Mouse (Mus musculus): ENCODE measurements around the gene Helb. TPM values are rescaled to one million over a fixed set of nuclear protein-coding genes. Genes with fewer than 3 reads are reported as not detected.
A peak's percentile ranks its signal among the peaks of the same experiment; 100 is the strongest.
"Not testable (repeated sequence)": the region's sequence is repeated elsewhere in the genome, so short reads cannot be mapped to it uniquely, and the experiment has no call there.

The Helb gene
- polyA plus RNA-seq, 1 experiment from 2014 or later, result 5.6 TPM

DNA sequence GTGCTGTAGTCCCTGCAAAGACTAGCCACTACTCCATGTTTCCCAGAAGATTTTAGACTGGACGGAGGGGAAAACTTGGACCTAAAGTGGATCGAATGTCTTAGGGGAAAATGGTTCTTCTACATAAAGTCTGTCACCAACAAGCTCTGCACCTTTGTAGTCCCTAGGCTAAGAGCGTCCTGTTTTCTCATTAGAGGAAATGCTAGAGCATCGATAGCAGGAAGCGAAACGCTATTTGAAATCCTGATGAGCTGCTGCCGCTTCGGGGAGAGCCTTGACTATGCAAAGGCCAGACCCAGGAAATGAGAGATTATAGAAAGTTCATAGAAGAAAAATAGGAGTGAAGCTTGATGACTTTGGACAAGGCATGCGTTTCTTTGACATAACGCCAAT, 12.7 kb upstream of the Helb start:
- DNase-seq (ENCODE audit: low read depth, low spot score) (no peak), ATAC-seq (no peak)
- TF ChIP-seq CTCF (IDR thresholded peaks at IDR 0.05), result no peak
- H3K27me3 ChIP-seq, result no peaks in the 10 kb centered on the region
- CTCF ChIA-PET, result interaction anchor here (0.6 to 1.0 kb wide), 2 partner anchors 19 to 321 kb away, joined by 3 to 4 read pairs; no protein-coding TSS in a partner anchor
- POLR2A ChIA-PET, result no interaction called here
- in situ Hi-C loops (cut with MboI; ENCODE audit: low pct_unique_long_range_greater_than_20kb), result no loop called here

DNA sequence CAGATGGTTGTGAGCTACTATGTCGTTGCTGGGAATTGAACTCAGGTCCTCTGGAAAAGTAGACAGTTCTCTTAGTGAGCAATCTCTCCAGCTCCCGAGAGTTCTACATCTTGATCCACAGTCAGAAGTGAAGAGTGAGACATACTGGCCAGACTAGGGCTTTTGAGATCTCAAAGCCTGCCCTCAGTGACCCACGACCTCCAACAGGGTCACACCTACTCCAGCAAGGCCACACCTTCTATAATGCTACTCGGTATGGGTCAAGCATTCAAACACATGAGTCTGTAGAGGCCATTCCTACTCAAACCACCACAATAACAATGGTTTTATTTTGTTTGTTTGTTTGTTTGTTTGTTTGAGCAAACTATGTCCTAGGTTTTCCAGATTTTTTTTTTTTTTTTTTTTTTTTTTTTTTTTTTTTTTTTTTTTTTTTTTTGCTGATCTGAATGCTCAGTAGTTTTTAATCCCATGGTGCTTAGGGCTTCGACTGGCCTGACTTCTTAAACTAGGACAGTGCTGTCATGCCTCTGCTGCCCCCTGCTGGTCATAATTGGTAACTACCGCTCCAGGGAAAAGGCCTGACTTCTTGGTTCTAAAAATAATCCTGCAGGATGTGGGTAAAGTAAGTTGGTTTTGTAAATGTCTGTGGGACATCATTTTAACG, 12.1 kb upstream of the Helb start:
- CTCF ChIA-PET, result interaction anchor here (0.7 to 1.7 kb wide), 5 partner anchors 13 to 335 kb away, joined by 3 to 11 read pairs (median 3); partner anchors contain the start of gene Helb
- POLR2A ChIA-PET, result no interaction called here
- peak; percentile 82 for TF ChIP-seq CTCF (IDR thresholded peaks at IDR 0.05)
- in situ Hi-C loops (cut with MboI; ENCODE audit: low pct_unique_long_range_greater_than_20kb), result loop anchor here (5.0 kb wide), 2 partner anchors 318 to 483 kb away; no protein-coding TSS in a partner anchor
- no peaks in the 10 kb centered on the region for H3K27me3 ChIP-seq
- ATAC-seq (peak; percentile 60), DNase-seq (ENCODE audit: low read depth, low spot score) (no peak)

DNA sequence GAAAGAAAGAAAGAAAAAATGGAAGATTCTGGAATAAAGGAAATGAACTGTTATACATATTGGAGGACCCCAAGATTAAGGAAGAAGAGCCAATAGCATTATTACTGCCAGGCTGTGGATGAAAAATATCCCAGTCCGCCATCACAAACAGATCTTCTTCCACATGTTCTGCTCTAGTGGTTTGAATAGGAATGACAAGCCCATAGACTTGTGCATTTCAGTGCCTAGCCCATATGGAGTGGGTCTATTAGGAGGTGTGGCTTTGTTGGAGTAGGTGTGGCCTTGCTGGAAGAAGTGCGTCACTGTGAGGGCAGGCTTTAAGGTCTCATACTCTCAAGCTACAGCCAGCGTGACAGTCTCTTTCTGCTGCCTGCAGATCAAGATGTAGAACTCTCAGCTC, 10.9 kb upstream of the Helb start:
- ATAC-seq, result no peak
- no peak for DNase-seq (ENCODE audit: low read depth, low spot score)
- in situ Hi-C loops (cut with MboI; ENCODE audit: low pct_unique_long_range_greater_than_20kb), result loop anchor here (5.0 kb wide), 2 partner anchors 316 to 481 kb away; no protein-coding TSS in a partner anchor
- H3K27me3 ChIP-seq, result no peaks in the 10 kb centered on the region
- TF ChIP-seq CTCF (IDR thresholded peaks at IDR 0.05), result no peak
- ChIA-PET CTCF (interaction anchor here (1.3 to 1.7 kb wide), 2 partner anchors 12 to 320 kb away, joined by 3 to 11 read pairs; partner anchors contain the start of gene Helb), POLR2A (interaction anchor here (1.0 kb wide), 1 partner anchor 264 kb away, joined by 3 read pairs; no protein-coding TSS in a partner anchor)

DNA sequence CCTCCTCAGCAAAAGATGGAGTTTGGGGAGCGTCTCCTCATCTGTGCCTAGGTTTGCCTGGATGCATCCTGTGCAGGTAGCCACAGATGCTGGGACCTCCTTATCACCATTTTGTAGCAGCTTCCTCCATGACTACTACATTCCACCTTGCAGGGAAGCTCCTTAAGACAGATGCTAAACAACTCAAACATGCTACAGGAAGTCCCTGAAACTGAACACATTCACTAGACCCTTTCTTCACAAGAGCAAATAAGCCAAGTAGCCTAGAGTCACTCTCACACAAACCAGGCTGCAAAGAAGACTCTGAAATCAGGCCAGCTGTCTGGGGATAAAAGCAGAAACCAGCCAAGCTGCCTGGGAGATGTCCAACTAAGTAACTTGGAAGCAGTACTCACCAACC, 2.5 kb upstream of the Helb start:
- peaks cover 5% of the 10 kb centered on the region for H3K27me3 ChIP-seq
- POLR2A ChIA-PET, result no interaction called here
- in situ Hi-C loops (cut with MboI; ENCODE audit: low pct_unique_long_range_greater_than_20kb), result no loop called here
- ATAC-seq, result no peak
- CTCF ChIA-PET, result no interaction called here
- no peak for TF ChIP-seq CTCF (IDR thresholded peaks at IDR 0.05)
- DNase-seq (ENCODE audit: low read depth, low spot score), result no peak

DNA sequence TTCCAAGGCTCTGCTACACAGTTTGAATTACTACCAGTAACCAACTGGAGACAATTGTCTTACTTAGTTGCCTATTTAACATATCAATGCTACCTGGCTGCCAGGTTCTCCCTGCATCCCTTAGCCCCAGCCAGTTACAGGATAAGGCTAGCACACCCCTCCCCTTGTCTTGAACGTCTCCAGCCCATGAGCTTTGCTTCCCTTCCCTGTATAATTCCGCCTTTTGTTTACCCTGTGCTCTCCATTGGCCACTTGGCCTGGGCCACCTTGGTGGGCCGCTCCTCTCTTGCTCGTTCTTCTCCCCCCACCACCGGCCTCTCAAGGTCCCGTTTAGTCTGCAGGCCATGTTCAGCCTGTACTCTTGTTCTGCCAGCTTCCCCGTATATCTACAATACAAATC, 1.7 kb upstream of the Helb start:
- ATAC-seq (no peak), DNase-seq (ENCODE audit: low read depth, low spot score) (no peak)
- in situ Hi-C loops (cut with MboI; ENCODE audit: low pct_unique_long_range_greater_than_20kb), result no loop called here
- no peak for TF ChIP-seq CTCF (IDR thresholded peaks at IDR 0.05)
- H3K27me3 ChIP-seq, result peaks cover 5% of the 10 kb centered on the region
- ChIA-PET POLR2A (no interaction called here), CTCF (interaction anchor here (1.0 kb wide), 1 partner anchor 310 kb away, joined by 3 read pairs; no protein-coding TSS in a partner anchor)

DNA sequence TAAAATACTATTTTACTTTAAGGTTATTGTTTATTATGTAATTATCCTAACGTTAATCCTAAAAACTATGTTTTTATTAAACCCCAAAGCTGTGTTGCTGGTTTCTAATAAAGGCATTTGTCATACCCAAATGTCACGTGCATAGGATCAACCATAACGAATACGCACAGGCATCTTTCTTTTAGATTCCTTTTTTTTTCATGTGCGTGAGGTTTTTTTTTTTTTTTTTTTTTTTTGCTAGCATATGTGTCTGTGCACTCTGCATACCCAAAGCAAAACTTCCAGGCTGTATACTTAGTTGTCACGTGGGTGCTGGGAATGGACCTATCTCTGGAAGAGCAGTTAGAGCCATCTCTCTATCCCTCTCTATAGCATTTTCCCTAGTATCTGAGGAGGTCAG, 1.2 kb upstream of the Helb start:
- DNase-seq (ENCODE audit: low read depth, low spot score) (no peak), ATAC-seq (no peak)
- no peak for TF ChIP-seq CTCF (IDR thresholded peaks at IDR 0.05)
- POLR2A ChIA-PET, result no interaction called here
- peaks cover 5% of the 10 kb centered on the region for H3K27me3 ChIP-seq
- in situ Hi-C loops (cut with MboI; ENCODE audit: low pct_unique_long_range_greater_than_20kb), result no loop called here
- CTCF ChIA-PET, result interaction anchor here (1.0 kb wide), 1 partner anchor 310 kb away, joined by 3 read pairs; no protein-coding TSS in a partner anchor

DNA sequence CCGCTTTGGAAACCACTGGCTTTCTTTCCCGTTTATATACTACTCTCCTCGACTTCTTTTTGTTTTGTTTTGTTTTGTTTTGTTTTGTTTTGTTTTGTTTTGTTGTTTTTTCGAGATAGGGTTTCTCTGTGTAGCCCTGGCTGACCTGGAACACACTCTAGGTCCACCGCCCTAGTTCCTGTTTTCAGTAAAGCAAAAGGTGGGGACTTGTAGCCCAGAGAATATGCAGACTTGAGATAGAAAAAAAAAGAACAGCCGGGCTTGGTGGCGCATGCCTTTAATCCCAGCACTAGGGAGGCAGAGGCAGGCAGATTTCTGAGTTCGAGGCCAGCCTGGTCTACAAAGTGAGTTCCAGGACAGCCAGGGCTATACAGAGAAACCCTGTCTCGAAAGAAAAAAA, 695 bp upstream of the Helb start:
- CTCF ChIA-PET; ATAC-seq; POLR2A ChIA-PET; in situ Hi-C loops (cut with MboI; ENCODE audit: low pct_unique_long_range_greater_than_20kb); DNase-seq (ENCODE audit: low read depth, low spot score); H3K27me3 ChIP-seq: not testable (repeated sequence)

DNA sequence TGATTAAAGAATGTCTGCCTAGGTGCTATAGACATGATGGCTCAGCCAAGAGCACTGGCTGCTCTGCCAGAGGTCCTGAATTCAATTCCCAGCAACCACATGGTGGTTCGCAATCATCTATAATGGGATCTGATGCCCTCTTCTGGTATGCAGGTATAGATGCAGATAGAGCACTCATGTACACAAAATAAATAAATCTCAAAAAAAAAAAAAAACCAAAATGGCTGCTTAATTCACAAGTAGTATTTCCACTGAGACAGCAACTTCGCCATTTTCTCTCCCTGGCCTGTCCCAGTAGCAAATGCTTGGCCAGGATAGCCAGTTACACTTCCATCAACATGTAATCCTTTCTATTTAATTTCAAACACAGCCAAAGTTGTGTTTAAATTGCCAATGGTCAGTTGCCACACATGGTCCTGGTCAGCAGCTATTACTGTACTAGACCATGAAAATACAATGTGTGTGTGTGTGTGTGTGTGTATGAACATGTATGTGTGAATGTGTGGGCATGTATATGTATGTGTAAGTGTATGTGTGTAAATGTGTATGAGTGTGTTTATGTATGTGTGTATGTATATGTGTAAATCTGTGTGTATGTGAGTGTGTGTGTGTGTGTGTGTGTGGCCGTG, 982 bp downstream of the Helb start:
- H3K27me3 ChIP-seq, result peaks cover 5% of the 10 kb centered on the region
- DNase-seq (ENCODE audit: low read depth, low spot score) (no peak), ATAC-seq (no peak)
- POLR2A ChIA-PET, result interaction anchor here (0.7 kb wide), 1 partner anchor 304 kb away, joined by 3 read pairs; no protein-coding TSS in a partner anchor
- no peak for TF ChIP-seq CTCF (IDR thresholded peaks at IDR 0.05)
- CTCF ChIA-PET, result interaction anchor here (2.4 kb wide), 1 partner anchor 12 kb away, joined by 11 read pairs; no protein-coding TSS in a partner anchor
- in situ Hi-C loops (cut with MboI; ENCODE audit: low pct_unique_long_range_greater_than_20kb), result no loop called here

DNA sequence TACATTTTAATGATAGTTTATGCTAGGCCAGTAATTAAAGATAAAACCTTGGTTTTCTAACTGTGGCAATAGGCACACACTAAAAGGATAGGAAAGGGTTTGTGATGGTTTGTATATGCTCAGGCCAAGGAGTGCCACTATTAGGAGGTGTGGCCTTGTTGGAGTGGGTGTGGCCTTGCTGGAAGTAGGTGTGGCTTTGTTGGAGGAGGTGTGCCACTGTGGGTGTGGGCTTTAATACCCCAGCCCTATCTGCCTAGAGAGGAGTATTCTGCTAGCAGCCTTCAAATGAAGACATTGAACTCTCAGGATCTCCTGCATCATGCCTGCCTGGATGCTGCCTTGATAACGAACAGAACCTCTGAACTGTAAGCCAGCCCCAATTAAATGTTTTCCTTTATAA, 12.0 kb downstream of the Helb start:
- in situ Hi-C loops (cut with MboI; ENCODE audit: low pct_unique_long_range_greater_than_20kb), result no loop called here
- no peak for TF ChIP-seq CTCF (IDR thresholded peaks at IDR 0.05)
- POLR2A ChIA-PET, result no interaction called here
- CTCF ChIA-PET, result no interaction called here
- no peak for ATAC-seq
- DNase-seq (ENCODE audit: low read depth, low spot score), result no peak
- no peaks in the 10 kb centered on the region for H3K27me3 ChIP-seq

DNA sequence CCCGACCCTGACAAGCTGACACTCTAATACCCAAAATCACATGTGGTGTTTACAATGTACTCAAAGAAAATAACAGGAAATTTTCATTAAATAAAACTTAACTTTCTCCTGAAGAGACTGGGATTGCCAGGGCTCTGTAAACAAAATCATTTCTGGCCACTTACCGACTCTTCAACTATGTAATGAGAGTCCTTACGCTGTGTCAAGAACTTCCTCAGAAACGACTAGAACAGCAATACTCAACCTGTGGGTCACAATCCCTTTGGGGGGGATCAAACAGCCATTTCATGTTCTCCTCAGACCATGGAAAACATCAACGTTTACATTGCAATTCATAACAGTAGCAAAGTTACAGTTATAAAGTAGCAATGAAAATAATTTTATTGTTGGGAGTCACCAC, 15.2 kb downstream of the Helb start:
- CTCF ChIA-PET, result no interaction called here

DNA sequence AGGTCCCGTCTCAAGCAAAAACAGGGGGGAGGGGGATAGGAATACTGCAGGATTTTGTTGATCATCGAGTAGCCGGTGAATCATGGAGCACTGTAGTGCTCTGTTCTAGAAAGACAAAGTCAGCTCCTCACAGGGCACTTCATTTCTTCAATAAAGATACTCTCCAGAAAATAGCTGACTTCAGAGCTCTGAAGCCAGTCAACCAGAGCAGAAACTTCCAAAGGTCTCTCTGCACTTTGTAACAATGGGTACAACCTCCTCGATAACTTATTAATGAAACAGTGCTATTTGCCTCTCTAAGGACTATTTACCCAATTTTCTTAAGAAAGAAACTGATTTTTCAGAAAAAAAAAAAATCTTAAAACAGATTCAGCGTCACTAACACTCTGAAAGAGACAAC, 17.1 kb downstream of the Helb start:
- DNase-seq (ENCODE audit: low read depth, low spot score) (no peak), ATAC-seq (no peak)
- TF ChIP-seq CTCF (IDR thresholded peaks at IDR 0.05), result no peak
- no peaks in the 10 kb centered on the region for H3K27me3 ChIP-seq
- ChIA-PET POLR2A (no interaction called here), CTCF (no interaction called here)
- in situ Hi-C loops (cut with MboI; ENCODE audit: low pct_unique_long_range_greater_than_20kb), result no loop called here

More for the DNA sequence above, 15.2 kb downstream of the Helb start:
- POLR2A ChIA-PET, result no interaction called here
- DNase-seq (ENCODE audit: low read depth, low spot score) (no peak), ATAC-seq (no peak)
- in situ Hi-C loops (cut with MboI; ENCODE audit: low pct_unique_long_range_greater_than_20kb), result no loop called here
- no peak for TF ChIP-seq CTCF (IDR thresholded peaks at IDR 0.05)
- H3K27me3 ChIP-seq, result no peaks in the 10 kb centered on the region
